13 mouse cellular contexts compared by ENCODE assay signal in genomic region chr9:83657652-83658002, GRCm38 (mm10).
DNase-seq lines count a peak whose midpoint lies in the region; ATAC-seq and TF ChIP-seq lines count a peak whose summit lies in the region.
"Had no signal": no experiment of that assay in that cellular context is flagged by ENCODE, and none has a peak within 500 bp of the region (broad histone marks: within the 10 kb centered on the region; RNA-seq: fewer than 3 reads in every experiment).

No protein-coding gene starts in this region.

- no peak overlapping the region for H3K27ac ChIP-seq in heart, embryonic 11.5 days (ENCODE audit: low read depth, low read length)
- no peak overlapping the region for H3K27ac ChIP-seq in heart, adult 2 months
- H3K27ac ChIP-seq in lung, postnatal 0 days (ENCODE audit: low read length): no peak overlapping the region
- peak overlapping the region; percentile 84 for H3K27ac ChIP-seq in hindbrain, embryonic 13.5 days
- peak overlapping the region; percentile 72 for H3K27ac ChIP-seq in neural tube, embryonic 15.5 days (replicated peaks)
- H3K27ac ChIP-seq: embryonic facial prominence, embryonic 15.5 days; gastrocnemius, adult 2 months; limb, embryonic 15.5 days had no signal

- 34% methylated on average over 6 of the region's 6 CpGs for WGBS in heart, embryonic 11.5 days (ENCODE audit: insufficient replicate concordance)
- 56% methylated on average over 6 of the region's 6 CpGs for WGBS in heart, adult 2 months
- WGBS in lung, postnatal 0 days: 33% methylated on average over 6 of the region's 6 CpGs
- 20% methylated on average over 6 of the region's 6 CpGs for WGBS in hindbrain, embryonic 13.5 days
- 24% methylated on average over 6 of the region's 6 CpGs for WGBS in neural tube, embryonic 15.5 days

- TF ChIP-seq CTCF in heart, adult 2 months (IDR thresholded peaks at IDR 0.05): no peak
- no peak for TF ChIP-seq CTCF in lung, postnatal 0 days (IDR thresholded peaks at IDR 0.05)

- H3K27me3 ChIP-seq in heart, embryonic 11.5 days (ENCODE audit: control insufficient read depth, insufficient read depth, low read length): no peaks in the 10 kb centered on the region
- no peaks in the 10 kb centered on the region for H3K27me3 ChIP-seq in heart, adult 2 months (ENCODE audit: control insufficient read depth, insufficient read depth, low read length)
- H3K27me3 ChIP-seq in lung, postnatal 0 days (replicated peaks; ENCODE audit: insufficient read depth, low read length): no peaks in the 10 kb centered on the region
- 0 out of 2 replicates have a peak, but pooled peaks cover 2% of the 10 kb centered on the region for H3K27me3 ChIP-seq in hindbrain, embryonic 13.5 days
- H3K27me3 ChIP-seq in neural tube, embryonic 15.5 days (replicated peaks): no peaks in the 10 kb centered on the region
- H3K27me3 ChIP-seq: embryonic facial prominence, embryonic 15.5 days; limb, embryonic 15.5 days had no signal

- H3K4me3 ChIP-seq in heart, embryonic 11.5 days (ENCODE audit: low read depth, low read length): 0 out of 2 replicates have a peak overlapping the region, but pooled peaks have one; percentile 1
- H3K4me3 ChIP-seq in heart, adult 2 months: no peak overlapping the region
- no peak overlapping the region for H3K4me3 ChIP-seq in lung, postnatal 0 days (ENCODE audit: low read depth, low read length)
- H3K4me3 ChIP-seq in hindbrain, embryonic 13.5 days: peak overlapping the region; percentile 20; the same call in 1 of the 2 replicates
- no peak overlapping the region for H3K4me3 ChIP-seq in neural tube, embryonic 15.5 days (replicated peaks)
- H3K4me3 ChIP-seq: embryonic facial prominence, embryonic 15.5 days; gastrocnemius, adult 2 months; limb, embryonic 15.5 days had no signal

- peaks cover 7% of the 10 kb centered on the region; the same call in 1 of the 2 replicates for H3K4me1 ChIP-seq in heart, embryonic 11.5 days (ENCODE audit: control insufficient read depth, insufficient read depth, low read length)
- H3K4me1 ChIP-seq in heart, adult 2 months (ENCODE audit: control insufficient read depth, insufficient read depth, low read length): no peaks in the 10 kb centered on the region; the same call in 1 of the 2 replicates
- no peaks in the 10 kb centered on the region for H3K4me1 ChIP-seq in lung, postnatal 0 days (ENCODE audit: insufficient read depth, low read depth, low read length)
- H3K4me1 ChIP-seq in hindbrain, embryonic 13.5 days (replicated peaks): peaks cover 5% of the 10 kb centered on the region
- peaks cover 7% of the 10 kb centered on the region for H3K4me1 ChIP-seq in neural tube, embryonic 15.5 days
- H3K4me1 ChIP-seq: embryonic facial prominence, embryonic 15.5 days; limb, embryonic 15.5 days had no signal

- H3K9ac ChIP-seq in heart, embryonic 11.5 days (ENCODE audit: low read depth, low read length): no peak overlapping the region
- no peak overlapping the region for H3K9ac ChIP-seq in heart, adult 2 months (ENCODE audit: low read depth, low read length)
- H3K9ac ChIP-seq in lung, postnatal 0 days (replicated peaks; ENCODE audit: low read depth): no peak overlapping the region
- H3K9ac ChIP-seq in hindbrain, embryonic 13.5 days: no peak overlapping the region
- H3K9ac ChIP-seq in neural tube, embryonic 15.5 days (replicated peaks): no peak overlapping the region
- H3K9ac ChIP-seq: embryonic facial prominence, embryonic 15.5 days; limb, embryonic 15.5 days had no signal

- no peak for TF ChIP-seq EP300 in heart, adult 2 months (IDR thresholded peaks at IDR 0.05; ENCODE audit: insufficient read depth, low read depth, low read length)
- no peak for TF ChIP-seq EP300 in lung, postnatal 0 days (IDR thresholded peaks at IDR 0.05)

- no peaks in the 10 kb centered on the region for H3K36me3 ChIP-seq in heart, embryonic 11.5 days (ENCODE audit: control insufficient read depth, insufficient read depth, low read length)
- no peaks in the 10 kb centered on the region for H3K36me3 ChIP-seq in heart, adult 2 months (ENCODE audit: control insufficient read depth, insufficient read depth, low read length)
- H3K36me3 ChIP-seq in lung, postnatal 0 days (ENCODE audit: insufficient read depth, low read length): no peaks in the 10 kb centered on the region
- no peaks in the 10 kb centered on the region for H3K36me3 ChIP-seq in hindbrain, embryonic 13.5 days
- H3K36me3 ChIP-seq in neural tube, embryonic 15.5 days: no peaks in the 10 kb centered on the region
- H3K36me3 ChIP-seq: embryonic facial prominence, embryonic 15.5 days; limb, embryonic 15.5 days had no signal

- no peaks in the 10 kb centered on the region for H3K79me2 ChIP-seq in heart, adult 2 months (replicated peaks; ENCODE audit: control insufficient read depth, insufficient read depth, low read length)

- H3K9me3 ChIP-seq in heart, embryonic 11.5 days (replicated peaks; ENCODE audit: control insufficient read depth, low read length): no peaks in the 10 kb centered on the region
- H3K9me3 ChIP-seq in lung, postnatal 0 days (ENCODE audit: low read length): no peaks in the 10 kb centered on the region
- no peaks in the 10 kb centered on the region for H3K9me3 ChIP-seq in hindbrain, embryonic 13.5 days
- no peaks in the 10 kb centered on the region for H3K9me3 ChIP-seq in neural tube, embryonic 15.5 days (replicated peaks)
- H3K9me3 ChIP-seq: embryonic facial prominence, embryonic 15.5 days; limb, embryonic 15.5 days had no signal

- peak overlapping the region; percentile 54 for H3K4me2 ChIP-seq in heart, embryonic 11.5 days
- H3K4me2 ChIP-seq in lung, postnatal 0 days (replicated peaks; ENCODE audit: low read depth, low read length): no peak overlapping the region
- H3K4me2 ChIP-seq in hindbrain, embryonic 13.5 days: peak overlapping the region; percentile 45
- H3K4me2 ChIP-seq in neural tube, embryonic 15.5 days: peak overlapping the region; percentile 44
- H3K4me2 ChIP-seq: embryonic facial prominence, embryonic 15.5 days; limb, embryonic 15.5 days had no signal

- TF ChIP-seq POLR2A in heart, adult 2 months (IDR thresholded peaks at IDR 0.05; ENCODE audit: insufficient read depth, low read depth, low read length): no peak

- no peak for DNase-seq in heart, adult 2 months
- DNase-seq in lung, postnatal 0 days (ENCODE audit: low spot score): peak; percentile 25
- DNase-seq in lung, adult 18-20 months: no peak
- DNase-seq in frontal cortex, postnatal 25 days (ENCODE audit: low spot score in 2 of 2): no peak
- DNase-seq in adrenal gland, adult 8-10 months: no peak
- DNase-seq: adrenal gland, postnatal 10 days; gastrocnemius, adult 2 months; kidney, adult 18-20 months had no signal

- intact Hi-C loops in heart, adult 2 months (cut with DNase I): no loop called here

- ATAC-seq in heart, embryonic 11.5 days (replicated peaks; ENCODE audit: insufficient number of reproducible peaks, low FRiP score, low TSS enrichment): no peak
- ATAC-seq in lung, postnatal 0 days: no peak
- ATAC-seq in hindbrain, embryonic 13.5 days (ENCODE audit: low FRiP score): peak; percentile 88
- ATAC-seq in neural tube, embryonic 15.5 days (ENCODE audit: low FRiP score): peak; percentile 86

Comparison
In these comparisons a context has a peak if more than half of its experiments do, and no peak if none do; other contexts are left out.
1. H3K4me3 ChIP-seq: peak in heart, embryonic 11.5 days (single experiment) and hindbrain, embryonic 13.5 days (single experiment); none in heart, adult 2 months (single experiment), lung, postnatal 0 days (single experiment) and neural tube, embryonic 15.5 days (single experiment).
2. ATAC-seq: peak in hindbrain, embryonic 13.5 days (single experiment) and neural tube, embryonic 15.5 days (single experiment); none in heart, embryonic 11.5 days (single experiment) and lung, postnatal 0 days (single experiment).
3. H3K27ac ChIP-seq: peak in hindbrain, embryonic 13.5 days (single experiment) and neural tube, embryonic 15.5 days (single experiment); none in heart, embryonic 11.5 days (single experiment), heart, adult 2 months (single experiment) and lung, postnatal 0 days (single experiment).